Mouse (Mus musculus) layer of hippocampus, postnatal 25 days (tissue): ENCODE measurements around the gene Thtpa. TPM values are rescaled to one million over a fixed set of nuclear protein-coding genes. Genes with fewer than 3 reads are reported as not detected.
A peak's percentile ranks its signal among the peaks of the same experiment; 100 is the strongest.

ENCODE experiments used
- DNase-seq, 2 experiments: peaks; one replicate each; pipeline ENCODE4 v3.0.0; 2022; ENCODE audit warnings: mixed read lengths in 2 of 2, low spot score in 1 of 2; ENCODE audit errors: extremely low spot score in 1 of 2
- total RNA-seq, 2 experiments: library from RNA; stranded (reverse); gene quantifications; 2 replicates each; pipeline ENCODE4 v1.2.3; 2021

Thtpa gene
- total RNA-seq, 2 experiments from 2014 or later = 21.9 to 22.9 TPM

DNA sequence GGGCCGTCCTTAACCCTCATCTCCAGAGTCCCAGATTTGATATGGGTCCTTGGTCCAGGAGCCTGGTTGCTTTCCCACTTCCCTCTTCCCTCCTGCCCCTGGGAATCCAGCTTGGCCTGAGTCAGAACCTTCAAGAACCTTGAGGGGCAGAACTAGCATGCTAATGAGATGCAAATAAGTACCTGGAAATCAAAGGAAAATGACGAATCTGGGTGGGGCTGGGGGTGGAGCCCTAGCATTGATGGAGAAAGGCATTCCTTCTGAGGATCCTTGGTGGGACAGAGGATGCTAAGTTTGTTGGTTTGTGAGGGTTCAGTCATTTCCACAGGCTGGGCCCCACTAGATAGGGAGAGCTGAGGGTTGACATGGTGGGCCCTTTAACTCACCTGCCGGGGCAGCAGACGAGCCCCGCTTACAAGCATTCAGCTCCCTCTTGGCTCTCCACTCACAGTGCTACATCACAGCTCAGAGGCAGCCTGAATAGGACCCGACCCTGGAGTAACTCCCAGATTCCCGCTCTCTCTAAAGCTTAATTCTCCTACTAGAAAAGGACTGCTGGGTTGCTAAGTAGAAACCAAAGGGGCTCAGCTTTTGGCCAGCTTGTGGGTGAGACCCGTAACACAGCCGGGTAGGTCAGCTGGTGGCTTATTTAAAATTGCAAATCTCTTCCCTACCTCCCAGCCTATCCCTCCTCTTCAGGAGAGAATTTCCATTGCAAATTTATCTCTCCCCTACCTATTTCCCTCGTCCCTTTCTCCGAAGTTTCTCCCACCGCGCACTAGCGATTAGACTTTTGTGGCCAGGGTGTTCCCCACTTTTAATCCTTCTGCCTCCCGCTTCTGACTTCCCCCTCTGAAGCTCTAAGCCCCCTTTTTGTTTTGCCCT lies 16.9 kb upstream of the Thtpa start:
- no peak for DNase-seq

DNA sequence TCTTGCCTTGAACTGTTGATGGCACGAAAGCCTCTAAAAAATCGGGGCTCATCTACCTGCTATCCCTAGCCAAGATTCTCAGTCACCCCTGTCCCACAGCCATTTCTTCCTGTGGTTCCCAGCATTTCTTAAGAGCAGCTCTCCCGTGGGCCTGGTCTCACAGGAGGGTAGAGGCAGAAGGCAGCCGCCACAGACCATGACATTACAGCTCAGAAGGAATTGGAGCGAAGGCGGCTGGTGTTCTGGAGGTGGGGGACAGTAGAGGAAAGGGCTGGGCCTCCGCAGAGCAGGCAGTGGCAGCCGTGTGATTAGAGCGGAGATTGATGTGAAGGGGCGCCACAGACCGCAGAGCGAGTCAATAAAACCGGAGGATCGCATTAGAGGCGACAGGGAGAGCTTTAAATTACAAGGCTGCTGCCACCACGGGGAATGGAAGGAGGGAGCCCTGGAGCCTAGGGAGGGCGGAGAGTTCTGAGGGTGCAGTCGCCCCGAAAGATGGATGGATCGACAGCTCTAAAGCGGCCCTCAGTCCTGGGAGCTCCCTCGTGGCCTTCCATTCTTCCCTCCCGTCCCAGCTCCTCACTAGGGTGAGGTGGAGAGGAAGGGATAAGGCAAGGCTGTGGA lies 16.1 kb upstream of the Thtpa start:
- no peak for DNase-seq

DNA sequence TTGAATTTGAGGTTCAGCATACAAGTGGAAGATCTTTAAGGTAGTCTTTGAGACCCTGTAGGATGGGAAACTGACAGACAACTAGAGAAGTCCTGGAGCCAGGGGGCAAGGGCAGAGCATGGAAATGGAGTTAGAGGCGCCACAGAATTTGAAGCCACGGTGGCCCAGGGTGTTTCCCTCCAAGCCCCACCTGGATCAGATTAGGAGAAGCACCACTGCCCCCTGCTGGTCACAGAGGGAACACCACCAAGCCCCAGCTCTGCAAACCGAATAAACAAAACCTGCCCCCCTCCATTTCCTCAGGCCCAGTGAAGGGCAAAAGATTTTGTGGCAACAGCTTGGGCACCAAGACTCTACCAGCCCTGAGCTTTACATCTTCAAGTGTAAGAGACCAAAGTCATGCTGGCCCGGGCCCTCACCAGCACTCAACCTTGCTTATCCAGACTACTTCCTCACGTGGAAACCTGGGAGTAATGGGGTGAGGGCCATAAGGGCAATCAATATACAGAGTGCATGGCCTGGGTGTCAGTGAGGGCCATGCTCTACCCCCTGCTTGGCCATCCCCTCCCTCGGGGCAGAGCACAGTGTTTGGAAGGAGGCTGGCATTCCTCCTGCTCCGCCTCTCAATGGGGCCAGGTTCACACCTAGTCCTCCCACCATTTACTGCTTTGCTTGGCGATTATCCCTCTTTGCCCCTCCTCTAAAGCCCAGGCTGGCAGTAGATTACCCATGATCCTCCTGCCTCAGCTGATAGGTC lies 15.2 kb upstream of the Thtpa start:
- DNase-seq = peak in 1 of 2 experiments; percentile 88

DNA sequence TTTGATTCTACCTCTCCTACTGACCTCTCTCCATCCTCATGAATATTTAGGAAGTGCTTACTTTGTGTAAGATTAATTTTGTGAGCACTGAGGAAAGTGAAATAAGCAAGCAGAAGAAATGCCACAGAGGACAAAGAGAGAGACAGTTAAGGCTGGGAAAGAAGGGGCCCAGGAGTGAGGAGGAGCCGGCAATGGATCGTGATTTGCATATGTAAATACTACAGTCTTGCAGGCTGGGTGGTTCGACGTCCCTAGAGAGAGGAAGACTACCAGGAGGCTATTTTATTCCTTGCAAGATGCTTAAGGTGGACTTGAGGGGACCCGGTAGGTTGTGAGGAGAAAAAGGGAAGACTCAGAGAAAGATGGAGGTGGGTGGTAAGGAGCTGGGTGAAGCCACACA lies 13.5 kb upstream of the Thtpa start:
- DNase-seq = no peak

DNA sequence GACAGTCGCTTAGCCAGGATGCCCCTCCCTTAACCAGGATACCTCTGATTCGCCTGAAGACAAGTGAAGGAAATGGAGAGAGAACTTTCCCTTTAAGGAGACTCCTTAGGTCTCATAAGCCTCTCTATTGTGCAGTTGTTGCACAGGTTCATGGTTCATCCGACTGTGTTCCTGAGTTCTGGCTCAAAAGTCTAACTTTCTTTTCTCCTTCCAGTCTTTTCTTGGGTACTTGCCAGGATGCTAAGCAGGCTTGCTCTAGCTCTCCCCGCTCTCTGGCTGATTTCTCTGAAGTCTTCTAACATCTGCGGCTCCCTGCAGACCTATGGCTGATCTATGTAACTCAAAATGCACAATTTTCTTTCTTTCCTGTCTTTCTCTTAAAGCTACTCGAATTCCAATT lies 11.1 kb upstream of the Thtpa start:
- no peak for DNase-seq

DNA sequence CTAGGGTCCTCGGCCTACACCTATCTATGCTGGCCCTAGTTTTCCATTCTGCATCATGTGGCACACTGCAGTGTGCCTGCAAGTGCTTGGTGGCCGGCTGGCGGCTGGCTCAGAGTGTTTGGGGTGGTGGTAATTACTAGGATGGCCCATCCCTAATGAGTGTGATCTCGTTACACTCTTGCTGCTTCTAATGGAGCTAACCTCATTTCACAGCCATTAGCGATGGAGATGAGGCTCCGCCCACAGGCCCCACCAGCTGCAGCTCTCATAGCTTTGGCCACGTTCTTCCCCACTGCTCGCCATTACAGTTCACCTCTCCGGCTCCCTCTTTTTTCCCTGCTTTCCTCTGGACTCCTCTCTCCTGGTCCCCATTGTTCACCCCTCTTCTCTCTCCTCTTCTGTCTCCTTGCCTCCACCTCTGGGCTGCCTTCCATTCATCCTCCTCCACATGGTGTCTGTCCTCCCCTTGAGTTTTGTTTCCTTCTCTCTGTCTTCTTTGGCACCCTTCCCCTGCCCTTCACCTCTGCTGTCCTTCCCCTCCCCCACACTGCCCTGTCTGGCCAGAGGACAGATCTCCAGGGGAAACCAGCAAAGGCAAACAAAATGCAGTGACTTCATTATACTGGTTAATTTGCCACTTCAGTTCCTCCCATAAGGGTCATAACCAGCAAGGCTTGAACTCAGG lies 9.1 kb upstream of the Thtpa start:
- DNase-seq = no peak

DNA sequence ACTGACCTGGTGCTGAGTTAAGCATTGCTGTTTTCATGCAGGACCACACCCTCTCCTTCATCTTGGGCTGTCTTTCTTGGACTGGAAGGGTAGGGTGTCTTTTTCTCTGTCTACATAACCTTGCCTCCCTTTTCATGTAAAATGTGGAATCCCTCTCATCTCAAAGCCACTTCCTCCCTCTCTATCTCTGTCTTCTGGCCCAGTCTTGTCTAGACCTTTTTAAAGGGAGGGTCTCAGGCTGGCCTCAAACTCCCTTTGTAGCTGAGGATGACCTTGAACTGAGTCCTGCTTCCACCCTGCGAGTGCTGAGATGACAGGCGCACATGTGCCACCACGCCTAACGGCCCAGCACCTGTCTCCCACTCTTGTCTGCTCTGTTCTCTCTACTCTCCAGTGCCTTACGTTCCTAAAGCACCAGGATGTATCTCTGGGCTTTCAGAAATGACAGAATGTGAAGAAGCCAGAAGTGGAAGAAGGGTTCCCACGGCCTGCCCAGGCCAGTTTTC lies 8.5 kb upstream of the Thtpa start:
- no peak for DNase-seq

DNA sequence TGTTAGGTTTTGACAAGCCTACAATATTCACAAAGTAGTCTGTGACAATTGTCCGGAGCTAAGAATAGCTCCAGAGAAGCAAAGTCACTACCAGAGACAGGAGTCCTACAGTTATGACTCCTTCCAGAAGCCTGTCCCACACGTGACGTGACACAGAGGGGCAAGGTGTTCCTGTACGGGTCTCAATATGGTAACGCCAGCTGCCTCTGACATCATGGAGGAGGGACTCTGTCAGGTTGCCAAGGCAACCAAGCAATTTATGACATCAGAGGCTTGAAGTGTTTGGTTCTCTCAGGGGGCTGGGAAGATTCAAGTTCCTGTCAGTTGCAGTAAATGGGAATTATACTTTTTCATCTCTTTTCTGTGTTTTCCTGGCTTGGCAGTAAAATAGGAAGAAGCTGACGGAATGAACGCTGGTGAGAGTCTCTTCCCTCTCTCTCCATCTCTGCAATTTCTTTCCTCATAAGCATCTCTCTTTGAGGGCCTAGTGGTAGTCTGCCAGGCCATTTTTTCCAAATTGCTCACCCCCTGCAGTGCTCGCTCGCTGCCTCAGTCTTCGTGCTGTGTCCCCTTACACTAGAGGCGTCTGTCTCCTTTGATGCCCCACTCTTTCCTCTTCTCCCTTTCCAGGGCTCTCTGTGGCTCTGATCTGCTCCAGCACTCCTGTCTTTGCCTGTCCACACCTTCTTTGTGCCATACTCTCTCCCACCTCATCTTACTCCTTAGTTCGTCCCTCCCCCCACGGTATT lies 5.2 kb upstream of the Thtpa start:
- no peak for DNase-seq

DNA sequence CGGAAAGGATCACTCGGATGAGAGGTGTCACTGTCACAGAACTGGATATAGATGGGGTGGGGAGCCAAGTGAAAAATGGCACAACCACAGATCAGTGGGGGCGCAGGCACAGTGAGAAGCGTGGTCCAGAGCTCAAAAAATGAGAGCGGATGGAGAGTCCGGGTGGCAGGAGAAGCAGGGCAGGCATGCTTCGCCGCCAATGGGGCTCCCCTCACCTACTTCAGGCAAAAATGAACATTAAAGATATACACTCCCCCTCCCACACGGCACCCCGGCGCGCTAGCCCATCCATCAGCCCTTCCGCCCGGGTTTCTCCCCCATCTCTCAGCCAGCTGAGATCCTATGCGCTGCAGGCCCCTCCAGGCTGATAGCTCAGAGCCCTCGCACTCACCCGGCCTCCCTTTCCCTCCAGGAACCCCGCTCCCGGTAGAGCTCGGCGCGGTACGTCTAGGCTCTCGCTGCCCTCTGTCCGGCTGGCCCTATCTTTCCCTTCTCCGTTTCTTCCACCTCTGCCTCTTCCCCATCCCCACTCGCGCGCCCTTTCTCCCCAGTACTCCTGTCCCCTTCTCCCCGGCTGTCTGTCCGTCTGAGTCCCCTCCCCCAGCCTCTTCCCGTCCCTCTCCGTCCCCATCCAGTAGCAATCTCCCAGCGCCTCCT lies 3.2 kb upstream of the Thtpa start:
- DNase-seq = no peak

DNA sequence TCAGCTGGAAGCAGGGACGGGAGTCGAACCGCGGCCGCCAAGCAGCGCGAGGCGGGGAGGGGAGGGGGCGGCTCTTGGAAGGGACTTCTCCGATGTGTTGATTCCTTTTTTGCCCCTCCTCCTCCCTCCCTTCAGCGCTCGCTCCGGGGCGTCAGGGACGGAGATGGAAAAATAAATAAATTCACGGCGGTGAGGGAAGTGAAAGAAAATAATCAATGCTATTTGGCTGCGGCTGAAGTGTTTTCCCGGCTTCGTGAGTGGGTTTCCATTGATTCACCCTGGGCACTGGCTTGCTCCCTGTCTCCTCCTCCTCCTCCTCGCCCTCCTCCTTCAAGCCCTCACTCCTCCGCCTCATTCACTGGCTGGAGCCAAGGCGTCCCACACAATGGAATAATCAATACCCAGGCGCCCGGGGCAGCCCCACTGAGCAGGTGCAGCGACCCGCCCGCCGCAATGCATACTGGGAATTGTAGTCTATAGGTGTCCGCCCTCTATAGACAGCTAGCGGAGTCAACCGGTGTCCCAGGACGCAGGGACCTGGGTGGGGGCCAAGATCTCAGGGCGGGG lies 2.5 kb upstream of the Thtpa start, which contains the start of gene Zfhx2:
Gene Zfhx2 (minus strand): TSS at position 314 of the 567 bp plus-strand sequence.
- DNase-seq = peak; percentile 85 to 93

DNA sequence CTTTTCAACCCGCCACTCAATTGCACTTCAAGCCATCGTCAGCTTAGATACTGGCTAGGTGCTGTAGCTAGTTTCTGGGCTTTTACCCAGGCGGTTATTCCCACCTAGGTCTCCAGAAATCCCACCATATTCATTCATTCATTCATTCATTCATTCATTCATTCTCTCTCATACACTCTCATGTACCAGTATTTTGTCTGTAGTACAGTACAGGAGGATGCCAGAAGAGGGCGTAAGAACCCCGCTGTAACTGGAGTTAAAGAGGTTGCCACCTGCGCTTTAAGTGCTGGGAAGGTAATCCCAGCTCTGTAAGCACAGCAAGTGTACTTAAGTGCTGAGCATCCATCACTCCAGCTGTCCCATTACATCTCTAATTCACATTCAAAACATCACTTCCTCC lies 657 bp upstream of the Thtpa start:
- DNase-seq = no peak

DNA sequence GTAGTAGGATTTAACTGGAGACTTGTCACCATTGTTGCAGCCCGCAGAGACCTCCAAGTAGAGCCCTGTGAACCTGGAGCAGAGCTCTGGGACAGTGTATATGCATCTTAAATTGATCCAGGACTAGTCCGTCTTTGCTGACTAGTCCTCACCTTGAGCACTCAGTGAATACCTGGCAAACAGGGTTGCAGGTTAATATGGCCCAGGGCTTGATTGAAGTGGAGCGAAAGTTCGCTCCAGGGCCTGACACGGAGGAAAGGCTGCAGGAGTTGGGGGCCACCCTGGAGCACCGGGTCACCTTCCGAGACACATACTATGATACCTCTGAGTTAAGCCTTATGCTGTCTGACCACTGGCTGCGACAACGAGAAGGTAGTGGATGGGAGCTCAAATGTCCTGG lies 679 bp downstream of the Thtpa start:
- DNase-seq = no peak

DNA sequence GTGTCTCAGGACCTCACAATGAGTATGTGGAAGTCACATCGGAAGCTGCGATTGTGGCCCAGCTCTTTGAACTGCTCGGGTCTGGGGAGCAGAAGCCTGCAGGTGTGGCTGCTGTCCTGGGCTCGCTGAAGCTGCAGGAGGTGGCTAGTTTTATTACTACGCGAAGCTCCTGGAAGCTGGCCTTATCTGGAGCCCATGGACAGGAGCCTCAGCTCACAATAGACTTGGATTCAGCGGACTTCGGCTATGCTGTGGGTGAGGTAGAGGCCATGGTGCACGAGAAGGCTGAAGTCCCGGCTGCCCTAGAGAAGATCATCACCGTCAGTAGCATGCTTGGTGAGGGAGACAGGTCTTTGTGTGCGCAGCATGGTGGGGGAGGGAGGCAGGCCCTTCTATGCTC lies 1.1 kb downstream of the Thtpa start:
- DNase-seq = no peak

DNA sequence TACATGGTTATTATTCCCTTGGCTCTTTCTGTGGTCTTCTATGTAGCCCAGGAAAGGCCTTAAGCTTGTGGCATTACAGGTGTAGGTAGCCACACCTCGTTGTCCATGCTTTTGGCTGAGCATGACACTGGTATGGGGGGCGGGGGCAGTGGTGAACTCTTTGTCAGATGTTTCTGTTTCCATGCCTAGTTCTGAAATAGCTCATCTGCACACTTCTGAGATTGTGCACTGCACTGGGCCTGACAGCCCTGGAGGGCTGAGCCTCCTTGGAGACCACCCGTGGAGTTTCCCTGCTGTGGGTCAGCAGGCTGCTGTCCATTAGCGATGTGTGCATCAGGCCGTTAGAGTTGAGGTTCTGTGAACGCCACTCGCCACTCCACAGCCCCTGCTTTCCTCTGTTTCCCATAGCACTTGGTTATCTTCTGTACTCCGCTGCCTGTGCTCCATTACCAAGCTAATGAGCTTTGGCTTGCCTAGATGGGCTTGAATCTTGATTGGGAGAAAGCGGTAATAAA lies 2.0 kb downstream of the Thtpa start:
- no peak for DNase-seq

DNA sequence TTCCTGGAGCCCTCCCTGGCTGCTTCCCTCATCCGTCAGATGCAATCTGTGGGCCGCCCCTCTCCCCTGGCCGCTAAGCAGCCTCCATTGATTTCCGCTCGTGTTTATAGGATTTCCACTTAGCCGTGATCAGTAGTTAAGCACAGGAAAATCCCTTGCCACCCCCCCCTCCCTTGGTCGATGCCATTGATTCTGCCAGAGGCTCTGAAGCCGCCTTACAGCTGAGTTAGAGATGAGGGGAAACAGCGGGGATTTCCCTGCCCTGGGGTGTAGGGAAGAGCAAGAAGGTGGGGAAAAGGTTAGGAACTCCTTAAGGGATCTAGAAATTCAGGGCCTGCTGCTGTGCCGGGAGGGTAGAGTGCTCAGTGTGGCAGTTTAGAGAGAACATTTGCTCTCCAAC lies 3.1 kb downstream of the Thtpa start:
- no peak for DNase-seq

DNA sequence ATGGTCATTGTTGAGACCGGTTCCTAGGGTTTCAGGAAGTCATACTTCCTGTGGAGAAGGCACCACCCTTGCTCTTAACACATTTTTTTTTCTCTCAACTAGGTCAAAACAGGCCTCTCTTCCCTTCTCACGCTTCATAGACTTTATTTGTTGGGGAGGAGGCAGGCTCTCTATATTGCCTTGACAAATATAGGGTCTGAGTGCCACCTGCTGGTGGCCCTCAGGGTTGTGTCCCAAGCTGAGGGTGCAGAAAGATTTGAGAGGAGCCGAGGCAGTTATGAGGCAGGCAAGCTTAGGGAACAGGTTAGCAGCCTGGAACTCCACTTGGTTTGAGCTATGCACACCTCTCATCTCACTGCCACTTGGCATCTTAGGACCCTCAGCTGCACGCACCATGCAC lies 3.5 kb downstream of the Thtpa start:
- DNase-seq = no peak

DNA sequence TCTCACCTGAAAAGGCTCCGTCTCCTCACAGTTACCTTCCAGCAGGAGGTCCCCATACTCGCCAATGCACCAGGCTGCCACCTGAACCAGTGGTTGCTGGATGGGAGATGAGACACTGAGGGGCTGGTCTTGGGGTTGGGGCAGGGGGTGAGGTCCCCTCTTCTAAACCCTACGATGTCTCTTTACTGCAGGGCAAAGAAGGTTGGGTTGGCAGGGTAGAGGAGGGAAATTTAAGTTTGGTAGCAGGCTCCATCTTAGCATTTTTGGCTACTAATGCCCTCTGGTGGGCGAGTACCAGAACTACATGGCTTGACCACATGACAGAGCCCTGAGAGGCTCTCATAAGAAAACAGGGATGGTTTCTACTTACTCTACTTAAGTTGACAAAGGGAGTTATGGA lies 7.0 kb downstream of the Thtpa start:
- DNase-seq = no peak

DNA sequence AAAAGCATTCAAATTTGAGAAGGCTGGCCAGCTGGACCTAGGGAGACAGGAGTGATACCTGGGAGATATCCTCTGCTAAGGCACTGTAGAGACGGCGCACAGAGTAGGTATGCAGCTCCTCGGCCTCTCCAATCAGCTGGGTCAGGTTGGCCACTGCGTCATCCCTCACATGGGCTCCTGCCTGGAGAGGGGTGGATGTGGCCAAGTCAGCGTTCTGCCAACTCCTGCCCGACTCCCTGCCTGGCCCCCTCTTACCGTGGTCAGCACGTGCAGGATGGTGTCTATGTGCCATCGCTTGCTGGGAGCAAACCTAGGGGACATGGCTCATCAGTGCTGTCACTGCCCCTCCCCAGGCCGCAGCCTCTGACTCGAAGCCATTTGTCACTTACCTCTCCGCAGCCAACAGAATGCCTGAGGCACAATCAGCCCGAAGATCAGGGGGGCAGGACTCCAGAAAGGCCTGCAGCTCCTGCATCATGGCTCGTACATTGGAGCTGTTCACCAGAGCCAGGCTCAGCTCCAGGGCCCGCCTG lies 7.7 kb downstream of the Thtpa start:
- no peak for DNase-seq
